Comparison of ENCODE assay signal across 27 mouse cellular contexts in the genomic region with DNA sequence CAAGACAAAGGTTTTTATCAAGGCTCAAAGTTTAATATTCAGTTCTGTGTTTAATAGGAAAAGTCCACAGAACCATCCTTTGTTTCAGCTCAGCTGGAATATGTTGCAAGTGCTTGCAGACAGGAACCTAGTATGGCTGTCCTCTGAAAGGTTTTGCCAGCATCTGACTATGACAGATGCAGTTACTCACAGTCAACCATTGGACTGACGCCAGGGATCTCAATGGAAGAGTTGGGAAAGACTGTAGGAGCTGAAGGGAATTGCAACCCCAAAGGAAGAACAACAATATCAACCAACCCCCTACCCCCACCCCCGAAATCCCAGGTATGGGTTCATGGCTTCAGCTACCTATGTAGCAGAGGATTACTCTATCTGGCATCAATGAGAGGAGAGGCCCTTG. TPM values are rescaled to one million over a fixed set of nuclear protein-coding genes. Genes with fewer than 3 reads are reported as not detected.
DNase-seq lines count a peak whose midpoint lies in the region; ATAC-seq and TF ChIP-seq lines count a peak whose summit lies in the region.
"Had no signal": no experiment of that assay in that cellular context is flagged by ENCODE, and none has a peak within 500 bp of the region (broad histone marks: within the 10 kb centered on the region; RNA-seq: fewer than 3 reads in every experiment).

No protein-coding gene starts in this region.

- TF ChIP-seq EP300 in heart, adult 2 months (IDR thresholded peaks at IDR 0.05; ENCODE audit: insufficient read depth, low read depth, low read length): no peak

- H3K27me3 ChIP-seq in heart, adult 2 months (ENCODE audit: control insufficient read depth, insufficient read depth, low read length): no peaks in the 10 kb centered on the region
- no peaks in the 10 kb centered on the region for H3K27me3 ChIP-seq in lung, embryonic 14.5 days (ENCODE audit: insufficient read depth, low read length)
- H3K27me3 ChIP-seq: CH12.LX; embryonic facial prominence, embryonic 12.5 days; limb, embryonic 12.5 days; liver, embryonic 13.5 days had no signal

- H3K4me1 ChIP-seq in heart, adult 2 months (ENCODE audit: control insufficient read depth, insufficient read depth, low read length): no peaks in the 10 kb centered on the region
- no peaks in the 10 kb centered on the region for H3K4me1 ChIP-seq in lung, embryonic 14.5 days (ENCODE audit: insufficient read depth)
- H3K4me1 ChIP-seq: heart, embryonic 10.5 days; liver, embryonic 13.5 days had no signal

- TF ChIP-seq POLR2A in heart, adult 2 months (IDR thresholded peaks at IDR 0.05; ENCODE audit: insufficient read depth, low read depth, low read length): no peak

- no peak overlapping the region for H3K4me3 ChIP-seq in heart, adult 2 months
- no peak overlapping the region for H3K4me3 ChIP-seq in lung, embryonic 14.5 days (ENCODE audit: low read depth, low read length)
- H3K4me3 ChIP-seq: embryonic facial prominence, embryonic 12.5 days; forebrain, embryonic 10.5 days; heart, embryonic 10.5 days; limb, embryonic 12.5 days; liver, embryonic 13.5 days had no signal

- intact Hi-C loops in heart, postnatal 14 days (cut with DNase I): no loop called here
- intact Hi-C loops in heart, adult 2 months (cut with DNase I): no loop called here

- no peak overlapping the region for H3K9ac ChIP-seq in heart, adult 2 months (ENCODE audit: low read depth, low read length)
- H3K9ac ChIP-seq in lung, embryonic 14.5 days: no peak overlapping the region
- H3K9ac ChIP-seq: embryonic facial prominence, embryonic 12.5 days; limb, embryonic 12.5 days; liver, embryonic 13.5 days had no signal

- H3K4me2 ChIP-seq in lung, embryonic 14.5 days: no peak overlapping the region
- H3K4me2 ChIP-seq: embryonic facial prominence, embryonic 12.5 days; limb, embryonic 12.5 days; liver, embryonic 13.5 days had no signal

- H3K36me3 ChIP-seq in heart, adult 2 months (ENCODE audit: control insufficient read depth, insufficient read depth, low read length): no peaks in the 10 kb centered on the region
- no peaks in the 10 kb centered on the region for H3K36me3 ChIP-seq in lung, embryonic 14.5 days (ENCODE audit: insufficient read depth)
- H3K36me3 ChIP-seq: embryonic facial prominence, embryonic 12.5 days; forebrain, embryonic 10.5 days; heart, embryonic 10.5 days; limb, embryonic 12.5 days; liver, embryonic 13.5 days had no signal

- no peak for ATAC-seq in lung, embryonic 14.5 days (ENCODE audit: insufficient read depth)
- no peak for ATAC-seq in monocyte, adult 5-6 weeks (replicated peaks; ENCODE audit: insufficient number of reproducible peaks, low FRiP score, low TSS enrichment, poor library complexity, severe bottlenecking)

- H3K79me2 ChIP-seq in heart, adult 2 months (replicated peaks; ENCODE audit: control insufficient read depth, insufficient read depth, low read length): no peaks in the 10 kb centered on the region

- no peak for TF ChIP-seq CTCF in heart, adult 2 months (IDR thresholded peaks at IDR 0.05)
- no peak for TF ChIP-seq CTCF in lung, embryonic 14.5 days (IDR thresholded peaks at IDR 0.05; ENCODE audit: low read depth)

- no peak overlapping the region for H3K27ac ChIP-seq in heart, adult 2 months
- no peak overlapping the region for H3K27ac ChIP-seq in lung, embryonic 14.5 days (ENCODE audit: low read depth)
- H3K27ac ChIP-seq: embryonic facial prominence, embryonic 12.5 days; forebrain, embryonic 10.5 days; heart, embryonic 10.5 days; limb, embryonic 12.5 days; liver, embryonic 13.5 days had no signal

- H3K9me3 ChIP-seq in lung, embryonic 14.5 days (ENCODE audit: low read depth, low read length): no peaks in the 10 kb centered on the region
- H3K9me3 ChIP-seq: embryonic facial prominence, embryonic 12.5 days; forebrain, embryonic 10.5 days; heart, embryonic 10.5 days; limb, embryonic 12.5 days; liver, embryonic 13.5 days had no signal

- peak; percentile 25 for DNase-seq in adrenal gland, postnatal 14 days
- DNase-seq in adrenal gland, postnatal 4 days (ENCODE audit: low spot score in 2 of 2): no peak
- DNase-seq in heart, postnatal 14 days: peak; percentile 12 to 40
- DNase-seq in heart, adult 2 months: no peak
- peak; percentile 57 for DNase-seq in lung, embryonic 14.5 days
- DNase-seq in lung, postnatal 36 days: no peak
- peak; percentile 72 for DNase-seq in adipocyte (ENCODE audit: low spot score)
- DNase-seq: cerebellum, adult 11-12 months; gastrocnemius, postnatal 10 days; liver, embryonic 13.5 days; midbrain, embryonic 14.5 days; thymus, postnatal 4 days had no signal

- 67% methylated on average over 2 of the region's 2 CpGs for WGBS in heart, adult 2 months
- 60% methylated on average over 2 of the region's 2 CpGs for WGBS in lung, embryonic 14.5 days

RNA-seq across cellular contexts. Expression of gene Speer4f2, which starts 44.2 kb away (rescaled TPM):
- not detected in 2 replicates for total RNA-seq in adrenal gland, postnatal 14 days (2021)
- not detected for total RNA-seq in adrenal gland, postnatal 4 days (2021)
- total RNA-seq in heart, postnatal 14 days (2021): not detected
- not detected for total RNA-seq in heart, adult 2 months (2021)
- not detected in 2 replicates for polyA plus RNA-seq in heart, adult 2 months (2012; rRNA removed)
- polyA plus RNA-seq in lung, embryonic 14.5 days (2014; fragmentation: Nextera tagmentation; extraction: Ambion mirVana): not detected in 2 replicates
- total RNA-seq in monocyte, adult 5-6 weeks (2017): not detected in 3 replicates
- total RNA-seq: CH12.LX; common myeloid progenitor, adult 5-6 weeks; gastrocnemius, postnatal 10 days; hematopoietic stem cell, adult 5-6 weeks; layer of hippocampus, adult 8-10 months; left cerebral cortex, adult 8-10 months; megakaryocyte, adult 5-6 weeks had no signal
- polyA plus RNA-seq: embryonic facial prominence, embryonic 12.5 days; forebrain, embryonic 10.5 days; frontal cortex, adult 2 months; heart, embryonic 10.5 days; intestine, embryonic 14.5 days; kidney, embryonic 16.5 days; limb, embryonic 12.5 days; liver, embryonic 13.5 days; midbrain, embryonic 14.5 days; small intestine, adult 2 months had no signal

RNA-seq across cellular contexts. Expression of gene Speer4f1, which starts 58.7 kb away (rescaled TPM):
- not detected in 2 replicates for total RNA-seq in adrenal gland, postnatal 14 days (2021)
- total RNA-seq in adrenal gland, postnatal 4 days (2021): not detected
- not detected for total RNA-seq in heart, postnatal 14 days (2021)
- total RNA-seq in heart, adult 2 months (2021): not detected
- not detected in 2 replicates for polyA plus RNA-seq in heart, adult 2 months (2012; rRNA removed)
- polyA plus RNA-seq in lung, embryonic 14.5 days (2014; fragmentation: Nextera tagmentation; extraction: Ambion mirVana): not detected in 2 replicates
- total RNA-seq in monocyte, adult 5-6 weeks (2017): not detected in 3 replicates
- total RNA-seq: CH12.LX; common myeloid progenitor, adult 5-6 weeks; gastrocnemius, postnatal 10 days; hematopoietic stem cell, adult 5-6 weeks; layer of hippocampus, adult 8-10 months; left cerebral cortex, adult 8-10 months; megakaryocyte, adult 5-6 weeks had no signal
- polyA plus RNA-seq: embryonic facial prominence, embryonic 12.5 days; forebrain, embryonic 10.5 days; frontal cortex, adult 2 months; heart, embryonic 10.5 days; intestine, embryonic 14.5 days; limb, embryonic 12.5 days; liver, embryonic 13.5 days; midbrain, embryonic 14.5 days; small intestine, adult 2 months had no signal

Comparison
In these comparisons a context has a peak if more than half of its experiments do, and no peak if none do; other contexts are left out.
1. DNase-seq: peak in adrenal gland, postnatal 14 days (single experiment), heart, postnatal 14 days (2 of 2), lung, embryonic 14.5 days (single experiment) and adipocyte (single experiment); none in adrenal gland, postnatal 4 days (0 of 2), heart, adult 2 months (0 of 2) and lung, postnatal 36 days (single experiment).